Mouse (Mus musculus) midbrain, postnatal 0 days (tissue): ENCODE measurements at regions not wholly inside any gene's neighbourhood (a gene's known extent, or its start where the extent isn't known, plus 50 kb on each side); places are given as distances from the start of the nearest gene placed in this dataset.

Experiments used
- ATAC-seq: fragments of 200-750 bp; cut with Nextera tagmentation; 2 replicates; pipeline ENCODE4 v1.8.0; 2017; ENCODE audit warnings: moderate number of reproducible peaks, mild to moderate bottlenecking, moderate TSS enrichment, moderate library complexity; ENCODE audit not compliant: low FRiP score
- DNase-seq: peaks from one replicate; pipeline ENCODE4 v3.0.0-alpha.2; 2015; ENCODE audit warnings: low spot score
- H3K27ac ChIP-seq: fragments of 300-500 bp; sonication (generic); 2 replicates; pipeline ENCODE4 v1.5.1; 2014; ENCODE audit warnings: low read depth, mild to moderate bottlenecking, low read length, mixed read lengths
- H3K27me3 ChIP-seq: fragments of 300-500 bp; sonication (generic); 2 replicates; pipeline ENCODE4 v1.6.1; 2014; ENCODE audit warnings: low read length, control low read depth, mixed read lengths; ENCODE audit not compliant: insufficient read depth
- H3K36me3 ChIP-seq: fragments of 300-500 bp; sonication (generic); 2 replicates; pipeline ENCODE4 v1.6.1; 2014; ENCODE audit warnings: low read length, control low read depth, mixed read lengths; ENCODE audit not compliant: insufficient read depth
- H3K4me1 ChIP-seq: fragments of 300-500 bp; sonication (generic); 2 replicates; pipeline ENCODE4 v1.6.1; 2014; ENCODE audit warnings: mild to moderate bottlenecking, control low read depth, antibody characterized with exemption, low read length, mixed read lengths; ENCODE audit not compliant: insufficient read depth
- H3K4me2 ChIP-seq: fragments of 300-500 bp; sonication (generic); 2 replicates; pipeline ENCODE4 v1.6.1; 2014; ENCODE audit warnings: low read depth, mild to moderate bottlenecking, low read length, mixed read lengths; ENCODE audit not compliant: poor library complexity, severe bottlenecking
- H3K4me3 ChIP-seq: fragments of 300-500 bp; sonication (generic); 2 replicates; pipeline ENCODE4 v1.5.1; 2014; ENCODE audit warnings: low read depth, mild to moderate bottlenecking, low read length, moderate library complexity
- H3K9ac ChIP-seq: fragments of 300-500 bp; sonication (generic); replicated peaks from 2 replicates; pipeline ENCODE4 v1.6.1; 2014; ENCODE audit warnings: mild to moderate bottlenecking, low read length, moderate library complexity, mixed read lengths; ENCODE audit not compliant: poor library complexity, severe bottlenecking
- H3K9me3 ChIP-seq: fragments of 300-500 bp; sonication (generic); 2 replicates; pipeline ENCODE4 v1.6.1; 2016; ENCODE audit warnings: low read length, control low read depth
- CTCF ChIP-seq: IDR thresholded peaks from 2 replicates; pipeline ENCODE4 v1.5.1; 2016; ENCODE audit warnings: antibody characterized with exemption, mild to moderate bottlenecking
- WGBS: fragments of 180-500 bp; shearing (Covaris S2); extraction: QIAGEN DNeasy Blood & Tissue Kit; methylation state at CpG from one replicate; pipeline ENCODE4 v1.1.7; 2014; 5-methylcytosine and 5-hydroxymethylcytosine counted together

GRCm38 (mm10) chr3:117073399-117073798 lies 104.6 kb upstream of the Palmd start:
- Histone ChIP-seq H3K27me3 (no peaks in the 10 kb centered on the region), H3K9ac (no peak overlapping the region), H3K4me3 (no peak overlapping the region), H3K4me2 (no peak overlapping the region), H3K9me3 (no peaks in the 10 kb centered on the region), H3K4me1 (no peaks in the 10 kb centered on the region), H3K27ac (no peak overlapping the region), H3K36me3 (no peaks in the 10 kb centered on the region)
- no peak for DNase-seq
- no peak for TF ChIP-seq CTCF
- WGBS = 83% methylated on average over 4 of the region's 4 CpGs
- ATAC-seq = no peak

GRCm38 (mm10) chr3:117072998-117073397 lies 104.2 kb upstream of the Palmd start:
- no peaks in the 10 kb centered on the region for H3K9me3 ChIP-seq
- ATAC-seq (no peak), DNase-seq (no peak)
- H3K27ac ChIP-seq = no peak overlapping the region
- H3K4me2 ChIP-seq = no peak overlapping the region
- no peak overlapping the region for H3K4me3 ChIP-seq
- TF ChIP-seq CTCF = no peak
- H3K4me1 ChIP-seq = no peaks in the 10 kb centered on the region
- H3K36me3 ChIP-seq = no peaks in the 10 kb centered on the region
- no peak overlapping the region for H3K9ac ChIP-seq
- WGBS = 74% methylated on average over 3 of the region's 3 CpGs
- no peaks in the 10 kb centered on the region for H3K27me3 ChIP-seq

DNA sequence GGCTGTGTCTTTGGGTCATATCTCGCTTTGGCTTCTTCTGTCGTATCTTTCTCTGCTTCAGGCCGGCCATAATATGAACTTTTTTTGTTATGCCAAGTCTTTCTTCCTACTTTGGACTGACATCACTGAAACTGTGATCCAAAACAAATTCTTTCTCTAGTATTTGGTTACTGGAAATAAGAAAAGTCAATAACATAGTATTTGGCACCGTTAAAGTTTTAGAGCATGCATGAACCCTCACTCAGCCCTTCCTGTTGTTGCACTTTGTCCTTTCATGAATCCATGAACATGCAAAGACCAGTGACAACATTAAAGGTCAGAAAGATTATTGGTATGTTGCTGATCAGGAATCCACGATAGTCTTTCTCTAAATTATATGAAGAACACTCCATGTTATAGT lies 103.1 kb upstream of the Palmd start:
- Histone ChIP-seq H3K4me3 (no peak overlapping the region), H3K4me2 (no peak overlapping the region), H3K9ac (no peak overlapping the region), H3K27me3 (no peaks in the 10 kb centered on the region), H3K27ac (no peak overlapping the region), H3K4me1 (no peaks in the 10 kb centered on the region), H3K9me3 (no peaks in the 10 kb centered on the region), H3K36me3 (no peaks in the 10 kb centered on the region)
- ATAC-seq = no peak
- WGBS = 96% methylated on average over 5 of the region's 5 CpGs
- DNase-seq = no peak
- no peak for TF ChIP-seq CTCF

DNA sequence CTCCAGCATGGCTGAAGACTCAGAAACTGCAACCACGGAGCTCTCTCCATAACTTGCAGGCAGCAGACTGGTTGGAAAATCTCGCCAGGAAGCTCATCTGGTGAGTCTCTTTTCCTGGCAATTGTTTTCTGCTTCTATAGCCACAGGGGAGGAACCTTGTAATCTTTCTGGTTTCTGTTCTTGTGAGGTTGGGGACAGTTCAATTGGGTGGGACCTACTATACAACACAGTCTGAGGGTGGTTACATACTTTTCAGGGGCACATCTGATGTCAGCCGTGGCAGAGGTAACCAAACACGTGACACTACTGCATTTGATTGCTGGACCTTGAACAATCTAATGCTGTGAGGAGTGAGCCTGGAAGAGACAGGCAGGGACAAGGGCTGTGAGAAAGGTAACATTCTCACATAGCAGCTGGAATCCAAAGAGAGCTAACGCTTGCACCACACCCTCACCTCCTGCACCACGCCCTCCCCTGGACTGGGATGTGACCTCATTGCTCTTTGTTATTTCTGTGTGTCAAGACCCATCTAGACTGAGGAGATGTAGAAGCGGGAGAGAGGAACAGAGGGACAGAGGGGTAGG lies 98.8 kb upstream of the Palmd start:
- WGBS = 80% methylated on average over 7 of the region's 7 CpGs
- H3K36me3 ChIP-seq = no peaks in the 10 kb centered on the region
- H3K4me2 ChIP-seq = no peak overlapping the region
- ATAC-seq = no peak
- no peaks in the 10 kb centered on the region for H3K9me3 ChIP-seq
- H3K27ac ChIP-seq = no peak overlapping the region
- H3K27me3 ChIP-seq = no peaks in the 10 kb centered on the region
- H3K9ac ChIP-seq = no peak overlapping the region
- no peak for TF ChIP-seq CTCF
- no peak overlapping the region for H3K4me3 ChIP-seq
- DNase-seq = no peak
- no peaks in the 10 kb centered on the region for H3K4me1 ChIP-seq

- no peak overlapping the region for H3K4me2 ChIP-seq
- TF ChIP-seq CTCF = no peak
- no peak overlapping the region for H3K27ac ChIP-seq
- no peak overlapping the region for H3K9ac ChIP-seq
- H3K36me3 ChIP-seq = no peaks in the 10 kb centered on the region
- H3K4me1 ChIP-seq = no peaks in the 10 kb centered on the region
- 86% methylated on average over 2 of the region's 2 CpGs for WGBS
- H3K4me3 ChIP-seq = no peak overlapping the region
- DNase-seq (no peak), ATAC-seq (no peak)
- H3K27me3 ChIP-seq = no peaks in the 10 kb centered on the region
- no peaks in the 10 kb centered on the region for H3K9me3 ChIP-seq
Measured at GRCm38 (mm10) chr3:117065904-117066303, 97.1 kb upstream of the Palmd start.

DNA sequence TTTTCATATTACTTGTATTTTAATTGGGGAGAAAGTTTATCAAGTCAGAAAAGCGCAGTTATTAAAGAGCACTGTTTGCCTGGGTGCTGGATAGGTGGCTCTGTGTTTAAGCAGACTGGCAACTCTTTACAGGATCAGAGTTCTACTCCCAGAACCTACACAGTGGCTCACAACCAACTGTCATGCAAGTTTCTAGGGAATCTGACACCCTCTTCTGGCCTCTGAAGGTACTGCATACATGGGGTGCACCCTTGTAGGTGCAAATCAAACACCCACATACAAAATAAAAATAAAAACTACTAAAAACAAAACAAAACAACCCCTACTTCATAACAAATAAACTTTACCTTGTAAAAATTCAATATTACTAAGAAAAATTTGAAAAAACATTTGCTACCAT lies 93.0 kb upstream of the Palmd start:
- no peak overlapping the region for H3K4me3 ChIP-seq
- DNase-seq = no peak

More for the DNA sequence above, 93.0 kb upstream of the Palmd start:
- Histone ChIP-seq H3K4me2 (no peak overlapping the region), H3K9ac (no peak overlapping the region), H3K27ac (no peak overlapping the region), H3K9me3 (no peaks in the 10 kb centered on the region), H3K4me1 (no peaks in the 10 kb centered on the region), H3K27me3 (no peaks in the 10 kb centered on the region), H3K36me3 (no peaks in the 10 kb centered on the region)
- TF ChIP-seq CTCF = peak; percentile 44
- 67% methylated on average over 1 of the region's 1 CpGs for WGBS
- ATAC-seq = no peak
